Mouse (Mus musculus) lung, postnatal 0 days (tissue): Measurements from ENCODE around the gene Dus2.

Experiments used
- CTCF ChIP-seq: IDR thresholded peaks from 2 replicates; pipeline ENCODE4 v1.5.1; 2016; ENCODE audit warnings: antibody characterized with exemption, mild to moderate bottlenecking
- EP300 ChIP-seq: IDR thresholded peaks from 2 replicates; pipeline ENCODE4 v1.6.1; 2016; ENCODE audit warnings: antibody characterized with exemption, mild to moderate bottlenecking, control low read depth

- TF ChIP-seq CTCF (no peak), EP300 (no peak)
These were observed 21.8 kb upstream of the Dus2 start for GRCm38 (mm10) chr8:105969367-105969766.
